Mouse (Mus musculus): ENCODE measurements at regions not wholly inside any gene's neighbourhood (a gene's known extent, or its start where the extent isn't known, plus 50 kb on each side); places are given as distances from the start of the nearest gene placed in this dataset.

- 39% methylated on average over 5 of the region's 5 CpGs for WGBS (ENCODE audit: insufficient replicate concordance)
- no peak for TF ChIP-seq EP300 (IDR thresholded peaks at IDR 0.05; ENCODE audit: low read depth)
- no peak for TF ChIP-seq CTCF (IDR thresholded peaks at IDR 0.05; ENCODE audit: low read depth)
- peak; percentile 6 to 30 (median 18) for DNase-seq (ENCODE audit: low read depth in 3 of 3, low spot score in 3 of 3)
- H3K36me3 ChIP-seq (replicated peaks; ENCODE audit: control insufficient read depth, insufficient read depth, low read depth) = no peaks in the 10 kb centered on the region
- H3K27ac ChIP-seq = no peak overlapping the region
- peak; percentile 53; the same call in 1 of the 2 replicates for ATAC-seq (ENCODE audit: insufficient read depth)
- H3K4me1 ChIP-seq (replicated peaks; ENCODE audit: control insufficient read depth in 2 of 2, insufficient read depth in 2 of 2, low read length in 1 of 2) = peaks cover 0 to 12% of the 10 kb centered on the region in 2 experiments; a peak in 2 of 4 replicates
- no peak overlapping the region for H3K9ac ChIP-seq (replicated peaks)
- H3K27me3 ChIP-seq (ENCODE audit: control insufficient read depth, insufficient read depth, low read length) = no peaks in the 10 kb centered on the region
- no peak overlapping the region for H3K4me2 ChIP-seq (ENCODE audit: low read depth)
- no peak overlapping the region for H3K4me3 ChIP-seq (ENCODE audit: insufficient read depth in 1 of 2, low read depth in 2 of 2, low read length in 2 of 2)
- no peaks in the 10 kb centered on the region for H3K9me3 ChIP-seq (ENCODE audit: control insufficient read depth, low read length)
These were observed 59.6 kb upstream of the Sesn3 start for GRCm38 (mm10) chr9:14215171-14215782.

DNA sequence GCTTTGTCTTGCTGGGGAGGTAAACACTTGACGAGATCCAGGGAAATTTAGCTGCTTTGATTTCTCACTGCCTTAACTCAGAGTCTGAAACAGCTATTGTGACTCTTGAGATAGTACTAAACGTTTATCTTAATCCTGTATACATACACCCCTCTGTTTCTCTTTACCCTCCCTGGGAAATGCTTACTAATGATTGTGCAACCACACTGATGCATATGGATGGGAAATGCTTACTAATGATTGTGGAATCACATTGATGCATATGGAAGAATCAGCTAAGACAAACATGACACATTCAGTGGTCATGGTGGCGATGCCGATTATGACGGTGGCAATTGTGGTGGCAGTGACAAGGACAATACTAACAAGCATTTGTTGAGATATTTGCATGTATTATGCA is 58.9 kb upstream of the Sesn3 start:
- Histone ChIP-seq H3K9me3 (ENCODE audit: control insufficient read depth, low read length) (no peaks in the 10 kb centered on the region), H3K4me1 (replicated peaks; ENCODE audit: control insufficient read depth in 2 of 2, insufficient read depth in 2 of 2, low read length in 1 of 2) (peaks cover 0 to 12% of the 10 kb centered on the region in 2 experiments; a peak in 2 of 4 replicates), H3K27me3 (ENCODE audit: control insufficient read depth, insufficient read depth, low read length) (no peaks in the 10 kb centered on the region), H3K4me2 (ENCODE audit: low read depth) (no peak overlapping the region), H3K36me3 (replicated peaks; ENCODE audit: control insufficient read depth, insufficient read depth, low read depth) (no peaks in the 10 kb centered on the region), H3K27ac (no peak overlapping the region), H3K9ac (replicated peaks) (no peak overlapping the region), H3K4me3 (ENCODE audit: insufficient read depth in 1 of 2, low read depth in 2 of 2, low read length in 2 of 2) (no peak overlapping the region)
- no peak for DNase-seq (ENCODE audit: low read depth in 3 of 3, low spot score in 3 of 3)
- no peak for ATAC-seq (ENCODE audit: insufficient read depth)
- WGBS (ENCODE audit: insufficient replicate concordance) = 52% methylated on average over 5 of the region's 5 CpGs
- no peak for TF ChIP-seq EP300 (IDR thresholded peaks at IDR 0.05; ENCODE audit: low read depth)
- no peak for TF ChIP-seq CTCF (IDR thresholded peaks at IDR 0.05; ENCODE audit: low read depth)

- Histone ChIP-seq H3K36me3 (replicated peaks; ENCODE audit: control insufficient read depth, insufficient read depth, low read depth) (no peaks in the 10 kb centered on the region), H3K27me3 (ENCODE audit: control insufficient read depth, insufficient read depth, low read length) (no peaks in the 10 kb centered on the region), H3K4me1 (replicated peaks; ENCODE audit: control insufficient read depth in 2 of 2, insufficient read depth in 2 of 2, low read length in 1 of 2) (peaks cover 0 to 1% of the 10 kb centered on the region in 2 experiments; a peak in 1 of 4 replicates), H3K27ac (no peak overlapping the region), H3K9ac (replicated peaks) (no peak overlapping the region), H3K4me2 (ENCODE audit: low read depth) (no peak overlapping the region), H3K9me3 (ENCODE audit: control insufficient read depth, low read length) (no peaks in the 10 kb centered on the region), H3K4me3 (ENCODE audit: insufficient read depth in 1 of 2, low read depth in 2 of 2, low read length in 2 of 2) (no peak overlapping the region)
- WGBS (ENCODE audit: insufficient replicate concordance) = 36% methylated on average over 2 of the region's 2 CpGs
- TF ChIP-seq CTCF (IDR thresholded peaks at IDR 0.05; ENCODE audit: low read depth) = no peak
- TF ChIP-seq EP300 (IDR thresholded peaks at IDR 0.05; ENCODE audit: low read depth) = no peak
- DNase-seq (ENCODE audit: low read depth in 3 of 3, low spot score in 3 of 3) (no peak), ATAC-seq (ENCODE audit: insufficient read depth) (no peak)
These were observed 51.9 kb upstream of the Sesn3 start for GRCm38 (mm10) chr9:14222936-14223335.

Measured in liver, embryonic 14.5 days (tissue).